Mouse (Mus musculus) CH12.LX (cell line): ENCODE measurements around the gene Teddm2. TPM values are rescaled to one million over a fixed set of nuclear protein-coding genes. Genes with fewer than 3 reads are reported as not detected.

Experiments
- DNase-seq: peaks from one replicate; pipeline ENCODE4 v3.0.0-alpha.2; 2013; ENCODE audit errors: extremely low read depth
- H3K27ac ChIP-seq: 2 replicates; pipeline ENCODE4 v1.5.1; 2012; ENCODE audit warnings: low read depth, mild to moderate bottlenecking, control low read depth, moderate library complexity; ENCODE audit not compliant: insufficient read depth
- H3K27me3 ChIP-seq: replicated peaks from 2 replicates; pipeline ENCODE3; 2012; ENCODE audit warnings: inconsistent platforms
- H3K36me3 ChIP-seq, 2 experiments: replicated peaks in 1 of 2; 2 replicates each; pipeline versions ENCODE3 to v1.6.1; 2012; ENCODE audit warnings: inconsistent platforms in 1 of 2, low read length in 1 of 2, mild to moderate bottlenecking in 1 of 2, mixed read lengths in 1 of 2, moderate library complexity in 1 of 2; ENCODE audit not compliant: control insufficient read depth in 1 of 2, insufficient read depth in 1 of 2
- H3K4me1 ChIP-seq, 2 experiments: 2 replicates each; pipeline ENCODE4 v1.6.1; 2012; ENCODE audit warnings: inconsistent platforms in 1 of 2, moderate library complexity in 1 of 2; ENCODE audit not compliant: insufficient read depth in 2 of 2, control insufficient read depth in 1 of 2
- H3K4me2 ChIP-seq: 2 replicates; pipeline ENCODE4 v1.6.1; 2012; ENCODE audit warnings: low read depth, mild to moderate bottlenecking, control low read depth; ENCODE audit not compliant: poor library complexity, insufficient read depth, severe bottlenecking
- H3K4me3 ChIP-seq, 3 experiments: fragments of 150-350 bp in 1 of 3; sonication (generic) in 1 of 3; replicated peaks in 1 of 3; 2 replicates each; pipeline versions ENCODE3 to v1.5.1; 2011 to 2012; ENCODE audit warnings: low read depth in 2 of 3, low read length in 2 of 3, mild to moderate bottlenecking in 2 of 3, moderate library complexity in 2 of 3, control low read depth in 1 of 3, improper control_type of control experiment in 1 of 3, inconsistent platforms in 1 of 3, mixed read lengths in 1 of 3; ENCODE audit not compliant: poor library complexity in 1 of 3
- H3K79me2 ChIP-seq: replicated peaks from 2 replicates; pipeline ENCODE4 v1.6.1; 2012; ENCODE audit warnings: mild to moderate bottlenecking, moderate library complexity; ENCODE audit not compliant: control insufficient read depth, poor library complexity, insufficient read depth, severe bottlenecking; ENCODE audit errors: extremely low read depth
- H3K9ac ChIP-seq: 2 replicates; pipeline ENCODE4 v1.6.1; 2012; ENCODE audit warnings: low read depth, mild to moderate bottlenecking, control low read depth, moderate library complexity; ENCODE audit not compliant: insufficient read depth
- H3K9me3 ChIP-seq: replicated peaks from 2 replicates; pipeline ENCODE3; 2012; ENCODE audit warnings: low read length, inconsistent platforms, mixed read lengths
- E2F4 ChIP-seq: IDR thresholded peaks from 2 replicates; pipeline ENCODE4 v1.6.1; 2011; ENCODE audit warnings: low read depth, low read length, improper control_type of control experiment; ENCODE audit not compliant: insufficient replicate concordance
- ELF1 ChIP-seq: IDR thresholded peaks from 2 replicates; pipeline ENCODE4 v1.6.1; 2014; ENCODE audit warnings: low read depth, mild to moderate bottlenecking, inconsistent platforms, low read length, improper control_type of control experiment
- EP300 ChIP-seq: IDR thresholded peaks from 2 replicates; pipeline ENCODE4 v1.6.1; 2011; ENCODE audit warnings: low read length, improper control_type of control experiment
- ETS1 ChIP-seq: conservative IDR thresholded peaks from 2 replicates; pipeline ENCODE4 v1.6.1; 2012; ENCODE audit warnings: low read depth, mild to moderate bottlenecking, inconsistent platforms, low read length, improper control_type of control experiment, moderate library complexity
- GABPA ChIP-seq: IDR thresholded peaks from 2 replicates; pipeline ENCODE4 v1.6.1; 2012; ENCODE audit warnings: low read depth, low read length, improper control_type of control experiment, inconsistent platforms; ENCODE audit not compliant: insufficient replicate concordance
- IRF4 ChIP-seq: IDR thresholded peaks from 2 replicates; pipeline ENCODE4 v1.6.1; 2014; ENCODE audit warnings: low read depth, mild to moderate bottlenecking, inconsistent platforms, low read length, improper control_type of control experiment
- JUN ChIP-seq: IDR thresholded peaks from 2 replicates; pipeline ENCODE4 v1.6.1; 2011; ENCODE audit warnings: low read depth, mild to moderate bottlenecking, low read length, improper control_type of control experiment, moderate library complexity; ENCODE audit not compliant: insufficient read depth
- KAT2A ChIP-seq: IDR thresholded peaks from 2 replicates; pipeline ENCODE4 v1.6.1; 2012; ENCODE audit warnings: low read length, improper control_type of control experiment, inconsistent platforms; ENCODE audit not compliant: insufficient replicate concordance
- PAX5 ChIP-seq: IDR thresholded peaks from 2 replicates; pipeline ENCODE4 v1.6.1; 2012; ENCODE audit warnings: low read length, inconsistent platforms, mixed read lengths
- RAD21 ChIP-seq: IDR thresholded peaks from 2 replicates; pipeline ENCODE4 v1.6.1; 2011; ENCODE audit warnings: low read depth, mild to moderate bottlenecking, low read length, improper control_type of control experiment, moderate library complexity
- RCOR1 ChIP-seq: conservative IDR thresholded peaks from 2 replicates; pipeline ENCODE4 v1.6.1; 2012; ENCODE audit warnings: low read depth, mild to moderate bottlenecking, inconsistent platforms, low read length, improper control_type of control experiment
- SMC3 ChIP-seq: IDR thresholded peaks from 2 replicates; pipeline ENCODE4 v1.6.1; 2011; ENCODE audit warnings: low read depth, low read length, improper control_type of control experiment
- TBP ChIP-seq: conservative IDR thresholded peaks from 2 replicates; pipeline ENCODE4 v1.6.1; 2011; ENCODE audit warnings: low read depth, low read length, improper control_type of control experiment
- USF1 ChIP-seq: IDR thresholded peaks from 2 replicates; pipeline ENCODE4 v1.6.1; 2014; ENCODE audit warnings: low read depth, mild to moderate bottlenecking, inconsistent platforms, low read length, improper control_type of control experiment
- ZC3H11A ChIP-seq: IDR thresholded peaks from 2 replicates; pipeline ENCODE4 v1.6.1; 2012; ENCODE audit warnings: low read depth, mild to moderate bottlenecking, inconsistent platforms, low read length, improper control_type of control experiment
- ZKSCAN1 ChIP-seq: IDR thresholded peaks from 2 replicates; pipeline ENCODE4 v1.6.1; 2012; ENCODE audit warnings: low read depth, inconsistent platforms, low read length, improper control_type of control experiment, borderline replicate concordance
- ZMIZ1 ChIP-seq: IDR thresholded peaks from 2 replicates; pipeline ENCODE4 v1.6.1; 2012; ENCODE audit warnings: low read depth, mild to moderate bottlenecking, inconsistent platforms, low read length, improper control_type of control experiment
- dilution Hi-C: fragments of 300-500 bp; cut with MboI; formaldehyde crosslinking; loops from 2 replicates; pipeline ENCODE4 v1.14.3; 2020; ENCODE audit warnings: low sequenced_read_pairs; ENCODE audit not compliant: extremely low pct_unique_long_range_greater_than_20kb, extremely low pct_ligation_motif_present
- in situ Hi-C: fragments of 300-500 bp; cut with MboI; formaldehyde crosslinking; loops from 3 replicates; pipeline ENCODE4 v1.14.3; 2019; ENCODE audit warnings: low sequenced_read_pairs, low pct_ligation_motif_present, low pct_unique_long_range_greater_than_20kb, mixed read lengths
- polyA plus RNA-seq: library from polyadenylated mRNA; unstranded; fragments of >175 nt; gene quantifications from 2 replicates; pipeline ENCODE4 v1.2.1, GENCODE M21; 2012; ENCODE audit warnings: low read depth; ENCODE audit not compliant: insufficient read length
- total RNA-seq, 2 experiments: library from RNA; depleted of rRNA; stranded (reverse); fragments of 300-350 nt in 1 of 2; fragments of >200 nt in 1 of 2; gene quantifications; 2 replicates each; pipeline ENCODE4 v1.2.3; 2012 to 2014

Gene Teddm2
- total and polyA plus RNA-seq, 3 experiments = 0.04 TPM; not detected in 2

- in situ Hi-C loops (loop anchor here (5.0 to 10.0 kb wide), 3 partner anchors 143 to 286 kb away; no protein-coding TSS in a partner anchor), dilution Hi-C loops (no loop called here)
- no peak within 1 kb of the TSS for H3K9ac ChIP-seq
- no peak within 1 kb of the TSS for H3K4me3 ChIP-seq
- H3K4me1 ChIP-seq = peaks cover 0 to 3% of the 10 kb centered on the region in 2 experiments; a peak in 1 of 4 replicates
- no peak for DNase-seq
- no peak within 1 kb of the TSS for H3K27ac ChIP-seq
- no peaks in the 10 kb centered on the region for H3K36me3 ChIP-seq
- peaks cover 6% of the 10 kb centered on the region for H3K27me3 ChIP-seq
- TF ChIP-seq EP300 (no peak), TBP (no peak), GABPA (no peak), KAT2A (no peak), E2F4 (no peak), ELF1 (no peak)
- no peaks in the 10 kb centered on the region for H3K79me2 ChIP-seq
- H3K9me3 ChIP-seq = no peaks in the 10 kb centered on the region
- no peak within 1 kb of the TSS for H3K4me2 ChIP-seq
These were observed 8.6 kb downstream of the Teddm2 start, which contains the start of gene Teddm1a for GRCm38 (mm10) chr1:153891442-153891841. Teddm1a (plus strand) TSS chr1:153891742.

- no peak overlapping the region for H3K27ac ChIP-seq
- dilution Hi-C loops (no loop called here), in situ Hi-C loops (loop anchor here (5.0 to 10.0 kb wide), 3 partner anchors 145 to 287 kb away; no protein-coding TSS in a partner anchor)
- no peak overlapping the region for H3K9ac ChIP-seq
- no peaks in the 10 kb centered on the region for H3K36me3 ChIP-seq
- no peaks in the 10 kb centered on the region for H3K9me3 ChIP-seq
- no peaks in the 10 kb centered on the region for H3K79me2 ChIP-seq
- no peak for TF ChIP-seq SMC3
- TF ChIP-seq JUN = no peak
- no peak for TF ChIP-seq USF1
- no peak for TF ChIP-seq GABPA
- TF ChIP-seq IRF4 = no peak
- no peak for TF ChIP-seq E2F4
- TF ChIP-seq ZC3H11A = no peak
- no peak for TF ChIP-seq ETS1
- TF ChIP-seq ZKSCAN1 = no peak
- no peak for TF ChIP-seq ZMIZ1
- no peak for TF ChIP-seq PAX5
- no peak for TF ChIP-seq EP300
- TF ChIP-seq RAD21 = no peak
- no peak for TF ChIP-seq RCOR1
- no peak for TF ChIP-seq TBP
- peaks cover 0 to 1% of the 10 kb centered on the region in 2 experiments; a peak in 1 of 4 replicates for H3K4me1 ChIP-seq
- H3K4me3 ChIP-seq = no peak overlapping the region
- no peak for DNase-seq
- H3K27me3 ChIP-seq = peaks cover 6% of the 10 kb centered on the region
- no peak overlapping the region for H3K4me2 ChIP-seq
These were observed 9.9 kb downstream of the Teddm2 start for GRCm38 (mm10) chr1:153890121-153890520.
